Mouse (Mus musculus): ENCODE measurements around the gene Rhbdl1.
A peak's percentile ranks its signal among the peaks of the same experiment; 100 is the strongest.

Gene Rhbdl1

DNA sequence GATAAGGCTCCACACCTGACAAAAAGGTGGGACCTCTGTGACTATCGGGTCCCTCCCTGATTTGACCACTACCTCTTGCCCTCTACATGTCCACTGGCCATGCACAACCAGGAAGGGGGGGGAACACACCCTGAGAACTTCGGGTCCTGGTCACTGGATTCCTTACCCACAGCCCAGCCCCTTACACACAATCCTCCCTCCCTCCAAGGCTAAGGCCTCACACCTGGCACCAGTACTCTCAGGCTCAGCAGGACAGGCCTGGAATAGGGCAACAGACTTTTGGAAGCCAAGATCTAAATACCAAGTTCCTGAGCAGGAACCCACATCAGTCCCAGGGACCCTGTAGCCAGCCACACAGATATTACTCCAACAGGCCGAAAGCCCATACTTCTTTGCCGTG lies 1.8 kb upstream of the Rhbdl1 start:
- DNase-seq, result no peak

DNA sequence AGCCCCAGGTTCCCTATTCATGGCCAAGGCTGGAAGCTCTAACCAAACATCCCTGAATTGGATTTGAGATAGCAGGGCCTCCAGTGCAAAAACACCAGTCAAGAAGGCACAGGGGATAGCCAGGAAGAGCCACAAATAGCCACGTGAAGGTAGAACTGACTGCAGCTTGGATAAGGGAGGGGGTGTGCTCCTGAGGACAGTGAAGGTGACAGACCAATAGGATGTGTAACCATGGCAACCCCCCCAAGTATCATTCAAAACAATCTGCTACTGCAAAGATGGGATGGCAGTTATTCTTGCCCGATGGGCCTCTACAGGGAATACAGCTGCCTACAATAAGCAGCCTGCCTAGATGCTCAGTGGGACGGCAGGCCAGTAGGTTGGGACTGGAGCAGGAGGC lies 438 bp upstream of the Rhbdl1 start:
- no peak for DNase-seq

DNA sequence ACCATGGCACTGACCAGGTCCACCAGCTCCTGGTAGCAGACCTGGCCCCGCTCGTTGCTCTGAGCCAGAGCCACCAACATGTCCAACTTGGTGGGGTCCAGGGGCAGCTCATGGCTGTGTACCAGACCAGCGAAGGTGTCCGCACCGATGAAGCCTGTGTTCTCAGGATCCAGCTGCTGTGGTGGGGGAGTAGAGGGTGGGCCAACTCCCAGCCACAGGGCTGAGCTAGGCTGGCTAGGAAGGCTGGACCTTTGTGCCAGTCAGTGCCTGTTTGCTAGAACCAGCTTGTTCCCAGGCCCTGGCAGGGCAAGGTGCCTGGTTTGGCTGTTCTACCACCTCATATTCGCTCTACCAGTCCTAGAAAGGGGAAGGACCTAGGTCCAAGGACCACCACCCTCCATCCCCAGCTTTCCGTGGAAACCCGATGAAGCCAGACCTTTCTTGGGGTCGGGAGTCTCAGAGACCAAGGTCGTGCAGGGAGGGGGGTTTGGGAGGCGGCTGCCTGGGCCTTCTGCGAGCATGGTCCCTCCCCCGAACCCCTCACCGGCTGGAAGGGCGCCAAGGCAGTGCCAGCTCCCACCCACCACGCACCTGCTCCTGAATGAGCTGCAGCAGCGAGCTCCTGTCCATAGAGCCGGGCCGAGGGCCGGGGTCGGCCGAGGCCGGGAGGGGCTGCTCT lies 559 bp downstream of the Rhbdl1 start:
- no peak for DNase-seq

DNA sequence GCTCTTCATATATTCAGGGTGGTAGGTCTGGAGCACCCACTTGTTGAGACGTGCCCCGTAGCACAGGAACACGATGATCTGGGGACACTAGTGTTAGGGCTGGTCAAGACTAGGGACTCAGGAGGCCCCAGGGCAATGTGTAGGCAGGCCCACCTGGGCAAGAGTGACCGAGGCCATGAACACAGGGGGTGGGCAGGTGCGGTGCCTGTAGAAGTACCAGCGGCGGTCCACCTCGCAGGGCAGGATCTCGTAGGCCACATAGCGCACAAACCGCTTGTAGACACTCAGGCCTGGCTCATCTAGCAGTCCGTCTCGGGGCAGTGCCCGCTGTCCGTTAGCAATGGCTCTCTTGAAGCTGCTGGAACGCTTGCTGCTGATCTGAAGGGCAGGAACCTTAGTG lies 1.3 kb downstream of the Rhbdl1 start:
- peak; percentile 63 for DNase-seq

DNA sequence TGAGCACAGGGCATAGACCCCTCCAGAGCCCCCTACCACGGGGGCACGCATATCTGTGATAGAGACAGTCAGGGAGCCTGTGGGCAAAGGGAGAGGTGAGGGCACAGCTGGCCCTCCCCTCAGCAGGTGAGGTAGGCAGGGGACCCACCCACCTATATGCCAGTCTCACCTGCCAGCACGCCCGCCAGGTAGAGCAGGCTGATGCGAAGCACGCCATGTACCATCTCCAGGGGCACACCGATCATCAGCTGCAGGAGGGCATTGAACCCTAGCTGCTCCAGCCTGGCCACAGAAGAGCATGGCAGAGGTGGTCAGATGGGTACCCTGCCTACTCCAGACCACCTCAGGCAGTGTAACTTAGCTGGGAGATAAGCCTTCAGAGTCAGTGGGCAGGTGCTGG lies 1.8 kb downstream of the Rhbdl1 start:
- DNase-seq, result no peak

DNA sequence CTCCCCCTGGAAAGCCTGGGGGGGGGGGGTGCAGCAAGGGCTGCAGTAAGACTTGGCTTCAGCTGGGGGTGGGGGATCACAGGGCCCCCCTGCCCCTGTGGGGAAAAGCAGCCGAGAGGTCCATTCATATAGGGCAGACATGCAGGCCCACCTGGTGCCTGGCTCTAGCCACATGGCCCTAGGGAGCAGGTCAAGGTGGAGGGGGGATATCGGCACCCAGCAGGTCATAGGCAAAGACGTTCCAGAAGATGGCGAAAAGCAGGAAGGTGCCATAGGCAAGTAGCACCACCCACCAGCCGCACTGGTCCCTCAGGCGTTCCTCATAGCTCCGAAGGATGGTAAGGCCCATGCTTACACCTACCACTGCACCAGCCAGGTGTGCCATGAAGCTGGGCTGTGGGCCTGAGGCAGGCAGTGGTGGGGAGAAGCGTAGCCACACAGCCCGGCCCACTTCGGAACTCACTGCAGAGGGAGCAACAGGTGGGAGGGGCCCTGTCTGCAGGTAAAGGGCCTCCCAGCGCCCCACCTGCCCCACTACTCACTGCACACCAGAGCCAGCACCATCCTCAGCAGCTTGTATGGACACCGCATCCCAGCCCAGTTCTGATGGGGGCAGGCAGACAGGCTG lies 2.4 kb downstream of the Rhbdl1 start:
- peak; percentile 76 for DNase-seq

DNA sequence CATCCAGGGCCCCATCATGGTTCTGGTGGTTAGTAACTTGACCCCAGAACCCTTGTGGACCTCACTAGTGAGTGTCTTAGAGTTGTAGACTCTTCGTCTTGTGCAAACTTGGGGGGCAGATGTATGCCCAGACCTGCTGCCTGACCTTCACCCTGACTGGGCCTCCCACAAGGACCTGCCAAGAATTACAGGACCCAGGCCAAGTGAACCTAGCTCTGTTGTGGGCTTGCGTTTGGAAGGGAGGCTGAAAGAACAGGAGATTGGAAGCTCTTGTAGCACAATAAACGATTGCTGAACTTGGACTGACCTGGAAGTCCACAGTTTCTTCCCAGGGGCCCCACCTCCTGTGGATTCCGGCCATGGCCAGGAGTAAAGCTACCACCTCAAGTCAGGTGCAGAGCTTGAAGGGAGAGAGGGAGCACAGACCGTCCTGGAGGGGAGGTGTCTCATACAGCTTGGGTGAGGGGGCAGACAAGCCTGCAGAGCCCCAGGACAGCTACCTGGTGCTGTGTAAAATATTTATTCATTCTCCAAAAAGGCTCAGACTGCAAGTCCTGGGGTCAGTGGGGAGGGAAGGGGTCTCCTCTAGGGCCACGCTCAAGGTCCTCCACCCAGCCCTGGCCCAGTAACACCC lies 3.0 kb downstream of the Rhbdl1 start:
- peak; percentile 75 for DNase-seq

DNA sequence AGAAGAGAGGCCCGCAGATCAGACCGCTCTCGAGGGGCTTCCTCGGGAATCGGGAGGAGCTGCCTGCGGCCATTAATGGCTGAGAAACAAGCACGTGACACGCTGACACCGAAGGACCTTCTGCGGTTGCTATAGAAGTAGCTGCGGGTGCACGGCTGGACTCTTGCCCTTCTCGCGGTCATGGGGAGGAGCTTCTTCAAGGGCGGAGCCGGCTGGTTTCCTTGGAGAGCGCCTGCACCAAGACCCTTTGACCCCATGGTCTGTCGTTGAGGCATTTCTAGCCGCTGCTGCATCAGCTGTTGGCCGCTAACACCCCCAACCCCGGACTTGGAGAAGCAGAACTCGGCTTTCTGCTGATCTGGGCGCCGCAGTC lies 3.8 kb downstream of the Rhbdl1 start, which contains the start of gene Stub1:
Stub1 (minus strand) TSS at position 114 of the 373 bp plus-strand sequence.
- DNase-seq, result no peak

DNA sequence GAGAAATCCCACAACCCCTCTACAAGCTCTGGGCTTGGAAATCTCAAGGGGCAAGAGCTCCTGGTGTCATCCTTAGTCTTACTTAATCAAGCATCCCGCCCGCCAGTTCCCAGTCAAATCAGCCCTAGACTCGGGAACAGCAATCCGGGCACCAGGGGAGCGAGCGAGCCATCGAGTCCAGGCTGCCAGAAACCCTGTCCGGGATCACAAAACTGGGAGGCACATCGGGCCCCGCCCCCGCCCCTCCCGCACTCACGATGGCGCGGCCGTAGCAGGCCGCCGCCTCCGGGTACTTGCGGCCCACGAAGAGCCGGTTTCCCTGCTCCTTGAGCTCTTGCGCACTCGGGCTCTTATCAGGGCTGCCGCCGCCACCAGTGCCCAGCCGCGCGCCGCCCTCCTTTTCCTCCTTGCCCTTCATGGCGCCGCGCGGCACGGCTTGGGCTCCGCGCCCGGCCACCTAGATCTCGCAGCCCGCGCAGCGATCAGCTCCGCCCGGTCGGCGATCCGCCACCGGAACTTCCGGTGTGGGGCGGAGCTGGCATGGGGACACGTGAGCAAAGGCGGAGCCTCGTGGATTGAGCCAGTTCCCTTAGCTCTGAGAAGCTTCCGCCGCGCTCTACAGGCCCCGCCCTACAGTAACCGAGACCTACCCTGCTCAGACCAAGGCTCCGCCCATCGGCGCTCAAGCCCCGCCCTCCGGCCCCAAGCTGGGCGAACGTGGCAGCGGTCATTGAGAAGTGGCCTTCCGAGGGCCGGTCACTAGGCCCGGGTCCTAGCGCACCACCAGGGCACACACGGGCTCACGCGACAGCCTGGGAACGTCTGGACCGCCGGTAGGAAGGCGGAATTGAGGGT lies 4.4 kb downstream of the Rhbdl1 start:
- peak; percentile 99 for DNase-seq

DNA sequence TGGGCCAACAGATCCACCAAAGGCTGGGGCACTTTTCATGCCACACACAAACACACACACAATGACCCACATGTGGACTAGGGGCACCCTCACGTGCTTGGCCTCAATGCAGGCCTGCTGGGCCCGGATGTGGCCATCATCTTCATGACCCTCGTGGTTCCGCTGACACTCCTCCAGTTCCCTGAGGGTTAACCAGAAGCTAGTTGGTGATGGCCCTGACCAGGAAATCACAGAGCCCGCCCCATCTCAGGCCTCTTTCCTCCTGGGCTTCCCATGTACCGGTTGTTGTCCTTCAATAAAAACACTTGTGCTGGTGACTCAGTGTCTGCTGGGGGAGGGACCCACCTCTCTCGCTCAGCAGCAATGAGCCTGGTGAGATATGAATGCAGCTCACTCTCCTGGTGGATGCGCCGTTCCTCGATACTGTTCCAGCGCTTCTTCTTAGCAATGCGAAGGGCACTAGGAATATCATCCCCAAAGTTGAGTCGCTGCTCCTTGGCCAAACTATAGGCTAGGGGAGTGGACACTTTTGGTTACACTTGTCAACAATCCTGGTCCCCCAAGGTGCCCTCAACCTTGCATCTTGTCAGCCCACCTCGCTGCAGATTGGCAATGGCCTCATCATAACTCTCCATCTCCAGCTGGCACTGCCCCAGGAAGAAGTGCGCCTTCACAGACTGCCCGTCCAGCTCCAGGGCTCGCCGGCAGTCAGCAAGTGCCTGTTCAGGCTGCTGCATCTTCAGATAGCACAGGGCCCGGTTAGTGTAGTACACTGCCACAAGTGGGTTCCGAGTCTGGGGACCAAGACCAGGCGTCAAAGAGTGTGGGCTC lies 5.4 kb downstream of the Rhbdl1 start:
- DNase-seq, result peak; percentile 80

DNA sequence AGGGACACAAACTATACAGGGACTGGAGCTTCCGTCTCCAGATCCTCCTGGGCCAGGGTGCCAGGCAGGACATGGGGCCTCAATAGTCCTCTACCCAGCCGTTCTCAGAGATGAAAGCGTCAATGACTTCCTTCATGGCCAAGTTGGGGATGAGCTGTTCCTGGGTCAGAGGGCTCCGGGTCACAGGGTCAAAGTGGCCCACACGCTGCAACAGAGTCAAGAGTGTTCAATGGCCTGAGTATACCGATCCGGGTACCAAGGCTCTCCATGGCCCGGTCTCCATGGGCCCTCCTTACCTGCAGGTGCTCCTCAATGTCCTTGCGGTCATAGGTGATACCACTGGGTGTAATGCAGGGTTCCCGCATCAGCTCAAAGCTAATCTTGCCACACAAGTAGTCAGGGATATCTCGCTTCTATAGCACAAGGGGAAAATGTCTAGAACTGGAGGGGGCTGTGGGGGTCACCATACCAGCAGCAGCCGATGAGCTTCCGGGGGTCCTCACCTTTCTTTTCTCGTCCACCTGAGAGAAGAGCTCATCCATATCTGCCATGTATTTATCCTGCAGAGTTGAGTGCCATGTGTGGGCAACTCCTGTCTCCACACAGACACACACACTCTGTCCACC lies 6.2 kb downstream of the Rhbdl1 start:
- peak; percentile 59 for DNase-seq

DNA sequence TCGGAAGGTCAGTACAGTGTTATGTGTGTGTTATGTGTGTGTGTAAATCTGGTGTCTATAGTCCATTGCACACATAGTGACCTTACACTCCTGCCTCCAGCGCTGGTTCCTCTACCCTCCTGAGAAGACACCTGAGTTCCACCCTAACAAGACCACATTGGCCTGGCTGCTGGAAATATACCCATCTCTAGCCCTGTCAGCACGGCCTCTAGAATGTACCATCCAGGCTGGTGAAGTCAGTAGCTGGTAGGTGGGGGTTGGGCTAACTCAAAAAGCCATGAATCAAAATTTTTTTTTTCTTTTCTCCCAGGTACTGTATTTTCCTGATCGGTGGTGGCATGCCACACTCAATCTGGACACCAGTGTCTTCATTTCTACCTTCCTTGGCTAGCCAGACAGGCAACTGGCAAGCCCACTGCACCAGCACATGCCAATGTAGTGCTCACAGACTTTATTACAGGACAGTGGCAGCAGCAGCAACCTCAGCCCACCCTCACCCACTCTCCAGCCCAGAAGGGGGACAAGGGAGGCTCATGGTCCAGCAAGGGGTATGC lies 6.8 kb downstream of the Rhbdl1 start:
- DNase-seq, result peak; percentile 58

DNA sequence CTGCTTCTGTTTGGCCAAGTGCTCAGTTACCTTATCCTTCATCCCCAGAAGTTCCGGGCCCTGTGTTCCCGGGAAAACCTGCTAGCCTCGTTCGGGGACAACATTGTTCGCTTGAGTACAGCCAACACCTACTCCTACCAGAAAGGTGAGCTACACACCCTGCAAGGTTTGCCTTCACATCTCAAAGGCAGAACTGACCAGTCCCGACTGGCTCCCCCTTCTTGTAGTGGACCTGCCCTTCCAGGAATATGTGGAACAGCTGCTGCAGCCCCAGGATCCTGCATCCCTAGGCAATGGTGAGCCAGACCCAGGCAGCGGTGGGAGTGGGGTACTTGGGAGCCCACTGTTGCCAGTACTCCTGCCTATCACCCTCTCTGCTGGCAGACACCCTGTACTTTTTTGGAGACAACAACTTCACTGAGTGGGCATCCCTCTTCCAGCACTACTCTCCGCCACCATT lies 7.5 kb downstream of the Rhbdl1 start:
- peak; percentile 59 for DNase-seq

DNA sequence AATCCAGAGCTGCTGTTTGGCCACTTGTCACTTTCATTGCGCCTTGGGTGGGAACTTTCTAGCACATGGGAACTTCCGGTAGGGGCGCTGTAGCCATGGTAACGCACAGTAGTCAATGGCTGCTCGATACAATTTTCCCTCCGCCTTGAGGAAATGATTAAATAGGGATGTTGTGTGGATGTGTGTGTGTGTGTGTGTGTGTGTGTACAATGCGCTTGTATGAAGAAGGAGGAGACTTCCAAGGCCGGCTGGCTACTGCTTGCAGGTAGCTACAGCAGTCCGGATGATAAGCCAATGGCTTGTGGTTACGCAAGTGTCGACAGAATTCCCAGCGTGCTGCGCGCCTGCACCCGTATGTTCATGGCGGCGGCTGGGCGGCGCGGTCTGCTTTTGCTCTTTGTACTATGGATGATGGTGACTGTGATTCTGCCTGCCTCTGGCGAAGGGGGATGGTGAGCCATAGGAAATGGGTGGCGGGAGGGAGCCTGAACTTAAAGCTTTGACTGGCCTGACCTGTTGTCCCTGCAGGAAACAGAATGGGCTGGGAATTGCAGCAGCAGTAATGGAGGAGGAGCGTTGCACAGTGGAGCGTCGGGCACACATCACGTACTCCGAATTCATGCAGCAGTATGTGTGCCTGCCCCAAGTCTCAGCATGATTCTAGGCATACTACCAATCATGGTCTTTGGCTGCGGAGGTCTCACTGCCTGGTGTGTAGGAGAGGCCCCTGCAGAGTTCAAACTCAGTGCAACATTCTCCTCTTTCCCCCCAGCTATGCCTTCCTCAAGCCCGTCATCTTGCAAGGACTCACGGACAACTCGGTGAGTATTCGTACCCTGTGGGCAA lies 8.2 kb downstream of the Rhbdl1 start, which contains the start of gene Jmjd8:
Jmjd8 (plus strand) TSS at position 156 of the 846 bp plus-strand sequence.
- DNase-seq, result peak; percentile 80

DNA sequence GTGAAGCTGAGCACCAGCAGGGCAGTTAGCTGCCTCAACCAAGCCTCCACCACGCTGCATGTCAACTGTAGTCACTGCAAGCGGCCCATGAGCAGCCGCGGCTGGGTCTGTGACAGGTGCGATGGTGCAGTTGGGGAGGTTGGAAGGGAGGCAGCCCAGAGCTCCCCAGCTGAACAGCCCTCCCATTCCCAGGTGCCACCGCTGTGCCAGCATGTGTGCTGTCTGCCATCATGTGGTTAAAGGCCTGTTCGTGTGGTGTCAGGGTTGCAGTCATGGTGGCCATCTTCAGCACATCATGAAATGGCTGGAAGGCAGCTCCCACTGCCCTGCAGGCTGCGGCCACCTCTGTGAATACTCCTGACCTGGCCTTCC lies 8.9 kb downstream of the Rhbdl1 start:
- peak; percentile 70 for DNase-seq

DNA sequence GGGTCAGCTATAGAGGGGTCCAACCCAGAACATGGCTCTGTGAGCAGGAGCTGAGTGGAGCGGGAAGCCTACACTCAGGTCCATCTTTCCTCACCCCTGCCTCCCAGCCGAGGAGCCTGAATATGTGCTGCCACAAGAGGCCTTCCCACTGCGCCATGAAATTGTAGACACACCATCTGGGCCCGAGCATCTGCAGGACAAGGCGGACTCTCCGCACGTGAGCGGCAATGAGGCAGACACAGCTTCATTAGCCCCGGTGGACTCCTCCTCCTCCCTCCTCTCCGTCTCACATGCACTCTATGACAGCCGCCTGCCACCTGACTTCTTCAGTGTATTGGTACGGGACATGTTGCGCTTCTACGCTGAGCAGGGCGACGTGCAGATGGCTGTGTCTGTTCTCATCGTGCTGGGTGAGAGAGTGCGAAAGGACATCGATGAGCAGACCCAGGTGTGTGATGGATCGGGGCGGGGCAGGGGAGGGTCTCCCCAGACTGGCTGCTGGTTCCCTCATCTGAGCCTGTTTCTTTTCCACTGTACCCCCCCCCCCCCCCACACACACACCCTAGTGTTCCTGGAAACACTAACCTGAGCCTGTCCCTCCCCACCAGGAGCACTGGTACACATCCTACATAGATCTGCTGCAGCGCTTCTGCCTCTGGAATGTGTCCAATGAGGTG lies 9.4 kb downstream of the Rhbdl1 start:
- DNase-seq, result peak; percentile 64

DNA sequence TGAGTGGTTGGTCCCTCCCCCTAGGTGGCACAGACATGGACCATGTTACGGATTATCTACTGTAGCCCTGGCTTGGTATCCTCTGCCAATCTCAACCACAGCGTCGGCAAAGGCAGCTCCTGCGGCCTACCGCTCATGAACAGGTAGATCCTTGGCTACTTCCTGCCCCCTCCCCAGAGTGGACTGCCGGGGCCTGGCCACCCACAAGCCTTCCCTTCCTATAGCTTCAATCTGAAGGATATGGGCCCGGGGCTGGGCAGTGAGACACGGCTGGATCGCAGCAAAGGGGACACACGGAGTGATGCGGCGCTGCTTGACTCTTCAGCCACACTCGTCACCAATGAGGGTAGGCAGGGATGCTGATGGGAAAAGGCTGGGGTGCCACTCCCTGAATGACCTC lies 10.1 kb downstream of the Rhbdl1 start:
- DNase-seq, result peak; percentile 52

DNA sequence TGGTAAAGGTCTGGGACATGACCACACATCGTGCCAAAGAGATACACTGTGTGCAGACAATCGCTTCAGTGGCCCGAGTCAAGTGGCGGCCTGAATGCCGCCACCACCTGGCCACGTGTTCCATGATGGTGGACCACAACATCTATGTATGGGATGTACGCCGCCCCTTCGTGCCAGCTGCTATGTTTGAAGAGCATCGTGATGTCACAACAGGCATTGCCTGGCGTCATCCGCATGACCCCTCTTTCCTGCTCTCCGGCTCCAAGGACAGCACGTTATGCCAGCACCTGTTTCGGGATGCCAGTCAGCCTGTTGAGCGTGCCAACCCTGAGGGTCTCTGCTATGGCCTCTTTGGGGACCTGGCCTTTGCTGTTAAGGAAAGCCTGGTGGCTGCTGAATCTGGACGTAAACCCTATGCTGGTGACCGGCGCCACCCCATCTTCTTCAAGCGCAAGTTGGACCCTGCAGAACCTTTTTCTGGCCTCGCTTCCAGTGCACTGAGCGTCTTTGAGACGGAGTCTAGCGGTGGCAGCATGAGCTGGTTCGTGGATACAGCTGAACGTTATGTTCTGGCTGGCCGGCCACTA lies 11.0 kb downstream of the Rhbdl1 start:
- peak; percentile 58 for DNase-seq

DNA sequence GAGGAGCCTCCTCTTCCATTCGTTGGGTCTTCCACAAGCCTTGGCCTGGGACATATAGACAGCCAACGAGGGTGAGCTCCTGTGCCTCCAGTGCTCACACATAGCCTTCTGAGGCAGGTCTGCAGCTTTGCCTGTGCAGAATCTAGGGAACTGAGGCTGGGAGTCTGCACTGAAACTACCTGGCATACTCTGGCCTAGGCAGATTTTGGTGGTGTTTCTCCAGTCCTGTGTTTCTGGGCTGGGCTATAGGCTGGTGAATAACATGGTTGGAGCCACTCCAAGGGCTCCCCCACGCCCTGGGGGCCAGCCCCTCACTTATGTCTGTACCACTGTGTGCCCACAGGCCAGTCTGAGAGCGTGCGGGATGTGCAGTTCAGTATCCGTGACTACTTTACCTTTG lies 11.8 kb downstream of the Rhbdl1 start:
- peak; percentile 51 for DNase-seq
